Mouse (Mus musculus) midbrain, postnatal 0 days (tissue): Measurements from ENCODE around the gene Zfp618. TPM values are rescaled to one million over a fixed set of nuclear protein-coding genes. Genes with fewer than 3 reads are reported as not detected.

Experiments
- ATAC-seq: fragments of 200-750 bp; cut with Nextera tagmentation; 2 replicates; pipeline ENCODE4 v1.8.0; 2017; ENCODE audit warnings: moderate number of reproducible peaks, mild to moderate bottlenecking, moderate TSS enrichment, moderate library complexity; ENCODE audit not compliant: low FRiP score
- DNase-seq: peaks from one replicate; pipeline ENCODE4 v3.0.0-alpha.2; 2015; ENCODE audit warnings: low spot score
- H3K27ac ChIP-seq: fragments of 300-500 bp; sonication (generic); 2 replicates; pipeline ENCODE4 v1.5.1; 2014; ENCODE audit warnings: low read depth, mild to moderate bottlenecking, low read length, mixed read lengths
- H3K27me3 ChIP-seq: fragments of 300-500 bp; sonication (generic); 2 replicates; pipeline ENCODE4 v1.6.1; 2014; ENCODE audit warnings: low read length, control low read depth, mixed read lengths; ENCODE audit not compliant: insufficient read depth
- H3K36me3 ChIP-seq: fragments of 300-500 bp; sonication (generic); 2 replicates; pipeline ENCODE4 v1.6.1; 2014; ENCODE audit warnings: low read length, control low read depth, mixed read lengths; ENCODE audit not compliant: insufficient read depth
- H3K4me1 ChIP-seq: fragments of 300-500 bp; sonication (generic); 2 replicates; pipeline ENCODE4 v1.6.1; 2014; ENCODE audit warnings: mild to moderate bottlenecking, control low read depth, antibody characterized with exemption, low read length, mixed read lengths; ENCODE audit not compliant: insufficient read depth
- H3K4me2 ChIP-seq: fragments of 300-500 bp; sonication (generic); 2 replicates; pipeline ENCODE4 v1.6.1; 2014; ENCODE audit warnings: low read depth, mild to moderate bottlenecking, low read length, mixed read lengths; ENCODE audit not compliant: poor library complexity, severe bottlenecking
- H3K4me3 ChIP-seq: fragments of 300-500 bp; sonication (generic); 2 replicates; pipeline ENCODE4 v1.5.1; 2014; ENCODE audit warnings: low read depth, mild to moderate bottlenecking, low read length, moderate library complexity
- H3K9ac ChIP-seq: fragments of 300-500 bp; sonication (generic); replicated peaks from 2 replicates; pipeline ENCODE4 v1.6.1; 2014; ENCODE audit warnings: mild to moderate bottlenecking, low read length, moderate library complexity, mixed read lengths; ENCODE audit not compliant: poor library complexity, severe bottlenecking
- H3K9me3 ChIP-seq: fragments of 300-500 bp; sonication (generic); 2 replicates; pipeline ENCODE4 v1.6.1; 2016; ENCODE audit warnings: low read length, control low read depth
- CTCF ChIP-seq: IDR thresholded peaks from 2 replicates; pipeline ENCODE4 v1.5.1; 2016; ENCODE audit warnings: antibody characterized with exemption, mild to moderate bottlenecking
- WGBS: fragments of 180-500 bp; shearing (Covaris S2); extraction: QIAGEN DNeasy Blood & Tissue Kit; methylation state at CpG from one replicate; pipeline ENCODE4 v1.1.7; 2014; 5-methylcytosine and 5-hydroxymethylcytosine counted together
- polyA plus RNA-seq: library from polyadenylated mRNA; unstranded; fragments of >200 nt; fragmentation: Nextera tagmentation; extraction: Ambion mirVana; gene quantifications from 2 replicates; pipeline ENCODE4 v1.2.1, GENCODE M21; 2015
- total RNA-seq: library from RNA; depleted of rRNA; stranded (reverse); fragments of >200 nt; gene quantifications from 2 replicates; pipeline ENCODE4 v1.2.3, GENCODE M21; 2014

Zfp618 gene
- total and polyA plus RNA-seq, 2 experiments from 2014 or later: 18.2 to 32.4 TPM

DNA sequence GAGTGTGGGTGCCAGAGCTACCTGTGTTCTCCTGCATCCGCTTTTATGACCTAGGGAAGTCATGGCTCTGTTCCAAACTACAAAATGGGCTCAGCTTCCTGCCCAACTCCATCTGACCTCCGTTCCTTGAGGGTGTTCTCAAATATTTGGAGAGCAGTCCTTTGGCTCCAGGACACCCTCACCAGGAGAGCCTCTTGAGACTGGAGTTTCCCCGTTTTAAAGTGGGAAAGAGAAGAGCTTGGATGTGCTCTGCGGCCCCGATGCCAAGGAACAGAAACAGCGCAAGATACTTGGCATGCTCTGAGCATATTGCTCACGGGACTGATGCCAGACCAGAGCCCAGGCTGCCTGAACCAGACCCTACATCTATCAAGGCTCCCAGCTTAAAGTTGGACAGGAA, 113.8 kb downstream of the Zfp618 start:
- Histone ChIP-seq H3K27me3 (no peaks in the 10 kb centered on the region), H3K36me3 (peaks cover 25% of the 10 kb centered on the region), H3K9ac (no peak overlapping the region), H3K9me3 (no peaks in the 10 kb centered on the region), H3K4me3 (no peak overlapping the region), H3K27ac (no peak overlapping the region), H3K4me2 (no peak overlapping the region), H3K4me1 (no peaks in the 10 kb centered on the region)
- 74% methylated on average over 7 of the region's 7 CpGs for WGBS
- TF ChIP-seq CTCF: no peak
- ATAC-seq (no peak), DNase-seq (no peak)

DNA sequence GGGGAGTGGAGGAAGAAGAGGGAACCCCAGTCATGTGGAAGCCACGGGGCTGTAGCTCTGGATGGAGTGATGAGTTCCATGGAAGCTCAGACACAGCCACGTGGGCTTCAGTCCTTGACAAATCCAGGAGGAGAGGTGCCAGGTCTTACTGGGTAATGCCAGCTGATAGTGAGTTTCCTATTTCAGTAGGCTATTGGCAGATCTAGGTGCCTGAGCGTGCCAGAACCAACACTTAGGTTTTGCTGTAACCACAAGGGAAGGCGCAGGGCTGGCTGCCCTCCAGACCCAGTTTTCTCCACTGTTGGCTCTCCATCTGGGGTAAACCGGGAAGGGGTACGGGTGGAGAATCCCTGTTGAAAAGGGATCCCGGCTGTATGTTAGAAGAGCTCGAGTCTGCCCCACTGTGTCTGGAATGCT, 119.1 kb downstream of the Zfp618 start:
- Histone ChIP-seq H3K9ac (no peak overlapping the region), H3K9me3 (no peaks in the 10 kb centered on the region), H3K4me2 (no peak overlapping the region), H3K36me3 (peaks cover 37% of the 10 kb centered on the region), H3K4me1 (no peaks in the 10 kb centered on the region), H3K27ac (no peak overlapping the region), H3K27me3 (no peaks in the 10 kb centered on the region), H3K4me3 (no peak overlapping the region)
- no peak for ATAC-seq
- peak; percentile 76 for DNase-seq
- 70% methylated on average over 8 of the region's 8 CpGs for WGBS
- peak; percentile 39; the same call in 1 of the 2 replicates for TF ChIP-seq CTCF

DNA sequence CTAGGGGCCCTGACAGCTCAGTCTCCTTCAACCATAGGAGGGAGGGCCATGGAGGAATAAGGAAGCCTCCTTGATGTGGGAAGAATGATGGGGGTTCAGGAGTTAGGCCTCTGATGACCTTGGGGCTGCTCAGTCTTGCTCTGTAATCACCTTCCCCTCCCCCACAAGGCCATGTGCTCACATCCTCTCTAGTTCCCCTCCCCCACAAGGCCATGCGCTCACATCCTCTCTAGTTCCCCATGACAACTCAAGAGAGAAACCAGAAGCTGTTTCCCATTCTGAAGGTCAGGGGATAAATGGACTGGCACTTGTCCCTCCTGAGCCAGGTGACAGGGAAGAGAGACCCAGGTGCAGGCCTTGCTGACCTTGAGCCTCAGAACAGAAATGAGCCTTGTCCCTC, 124.1 kb downstream of the Zfp618 start:
- WGBS: 93% methylated on average over 1 of the region's 1 CpGs
- H3K9me3 ChIP-seq: no peaks in the 10 kb centered on the region
- H3K4me2 ChIP-seq: no peak overlapping the region
- no peak for DNase-seq
- H3K36me3 ChIP-seq: peaks cover 29% of the 10 kb centered on the region
- no peaks in the 10 kb centered on the region for H3K4me1 ChIP-seq
- H3K9ac ChIP-seq: no peak overlapping the region
- no peak overlapping the region for H3K27ac ChIP-seq
- H3K27me3 ChIP-seq: no peaks in the 10 kb centered on the region
- no peak overlapping the region for H3K4me3 ChIP-seq
- no peak for TF ChIP-seq CTCF
- ATAC-seq: no peak

DNA sequence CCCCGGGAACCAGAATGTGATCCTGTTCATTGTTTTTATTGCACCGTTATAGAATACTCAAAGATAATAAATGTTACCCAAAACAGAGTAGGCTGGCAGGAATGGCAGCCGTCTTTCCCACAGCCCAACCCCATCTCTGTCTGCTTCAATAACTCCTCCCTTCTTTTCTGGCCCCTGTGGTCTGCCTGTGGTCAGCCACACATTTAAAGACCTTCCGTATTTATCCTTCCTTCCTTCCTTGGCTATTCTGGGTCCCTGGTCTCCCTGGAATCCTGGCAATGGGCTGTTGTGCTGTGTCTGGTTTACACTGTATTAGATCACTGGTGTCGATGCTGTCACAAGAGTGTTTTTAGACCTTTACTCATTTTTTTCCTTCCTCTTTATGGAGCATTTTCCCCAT, 125.8 kb downstream of the Zfp618 start:
- no peak for ATAC-seq
- no peak overlapping the region for H3K4me3 ChIP-seq
- H3K9me3 ChIP-seq: no peaks in the 10 kb centered on the region
- no peaks in the 10 kb centered on the region for H3K4me1 ChIP-seq
- H3K27me3 ChIP-seq: no peaks in the 10 kb centered on the region
- peaks cover 37% of the 10 kb centered on the region for H3K36me3 ChIP-seq
- H3K4me2 ChIP-seq: no peak overlapping the region
- no peak overlapping the region for H3K27ac ChIP-seq
- 87% methylated on average over 5 of the region's 5 CpGs for whole genome bisulfite sequencing
- no peak for DNase-seq
- no peak overlapping the region for H3K9ac ChIP-seq
- no peak for TF ChIP-seq CTCF

DNA sequence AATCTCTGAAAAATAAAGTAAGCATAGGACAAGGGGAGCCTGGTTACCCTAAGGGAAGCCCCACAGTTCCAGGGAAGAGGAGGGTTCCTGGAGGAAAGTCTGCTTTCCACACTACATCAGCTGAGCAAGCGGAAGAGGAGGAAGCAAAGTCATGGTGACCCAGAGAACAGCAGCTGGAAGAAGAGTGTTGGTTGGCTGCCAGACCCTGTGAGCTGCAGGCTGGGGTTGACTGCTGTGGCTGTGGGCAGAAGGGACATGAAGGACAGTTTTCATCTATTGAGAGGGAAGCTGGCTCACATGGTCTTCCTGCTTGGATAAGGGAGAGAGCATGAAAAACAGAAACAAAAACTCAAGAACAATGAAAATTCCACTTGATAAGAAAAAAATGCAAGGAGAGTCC, 132.2 kb downstream of the Zfp618 start:
- no peak overlapping the region for H3K4me2 ChIP-seq
- DNase-seq: peak; percentile 12
- no peaks in the 10 kb centered on the region for H3K9me3 ChIP-seq
- H3K27me3 ChIP-seq: no peaks in the 10 kb centered on the region
- H3K4me3 ChIP-seq: no peak overlapping the region
- WGBS: 87% methylated on average over 1 of the region's 1 CpGs
- H3K36me3 ChIP-seq: peaks cover 29% of the 10 kb centered on the region
- TF ChIP-seq CTCF: no peak
- H3K4me1 ChIP-seq: no peaks in the 10 kb centered on the region
- H3K9ac ChIP-seq: no peak overlapping the region
- ATAC-seq: no peak
- H3K27ac ChIP-seq: no peak overlapping the region

DNA sequence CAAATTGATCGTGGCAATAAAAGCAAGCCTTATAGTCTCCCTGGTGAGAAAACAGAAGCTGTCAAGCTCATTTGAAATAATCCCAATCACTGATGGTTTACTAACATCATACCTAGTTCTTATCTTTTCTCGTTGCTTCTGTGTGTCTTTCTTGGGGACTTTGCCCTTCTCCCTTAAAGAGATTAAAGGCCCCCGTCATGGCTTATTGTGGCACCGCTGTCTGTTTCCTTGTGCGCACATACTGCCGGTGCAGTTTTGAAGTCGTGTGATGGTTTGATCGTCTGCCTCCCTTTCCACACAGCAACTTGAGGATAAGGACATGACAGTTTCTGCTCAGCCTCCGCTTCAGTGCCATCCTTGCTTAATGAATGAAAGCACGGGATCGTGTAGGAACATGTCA, 135.1 kb downstream of the Zfp618 start:
- H3K36me3 ChIP-seq: peaks cover 29% of the 10 kb centered on the region
- DNase-seq: no peak
- H3K4me1 ChIP-seq: no peaks in the 10 kb centered on the region
- H3K4me3 ChIP-seq: no peak overlapping the region
- ATAC-seq: no peak
- no peaks in the 10 kb centered on the region for H3K27me3 ChIP-seq
- no peak overlapping the region for H3K4me2 ChIP-seq
- WGBS: 64% methylated on average over 11 of the region's 11 CpGs
- no peak overlapping the region for H3K9ac ChIP-seq
- H3K9me3 ChIP-seq: no peaks in the 10 kb centered on the region
- H3K27ac ChIP-seq: no peak overlapping the region
- TF ChIP-seq CTCF: no peak
